Mouse (Mus musculus): ENCODE results near the gene Methig1. TPM values are rescaled to one million over a fixed set of nuclear protein-coding genes. Genes with fewer than 3 reads are reported as not detected.
"Not testable (repeated sequence)": the region's sequence is repeated elsewhere in the genome, so short reads cannot be mapped to it uniquely, and the experiment has no call there.

The Methig1 gene
- total RNA-seq, 2 experiments from 2014 or later: not detected

DNA sequence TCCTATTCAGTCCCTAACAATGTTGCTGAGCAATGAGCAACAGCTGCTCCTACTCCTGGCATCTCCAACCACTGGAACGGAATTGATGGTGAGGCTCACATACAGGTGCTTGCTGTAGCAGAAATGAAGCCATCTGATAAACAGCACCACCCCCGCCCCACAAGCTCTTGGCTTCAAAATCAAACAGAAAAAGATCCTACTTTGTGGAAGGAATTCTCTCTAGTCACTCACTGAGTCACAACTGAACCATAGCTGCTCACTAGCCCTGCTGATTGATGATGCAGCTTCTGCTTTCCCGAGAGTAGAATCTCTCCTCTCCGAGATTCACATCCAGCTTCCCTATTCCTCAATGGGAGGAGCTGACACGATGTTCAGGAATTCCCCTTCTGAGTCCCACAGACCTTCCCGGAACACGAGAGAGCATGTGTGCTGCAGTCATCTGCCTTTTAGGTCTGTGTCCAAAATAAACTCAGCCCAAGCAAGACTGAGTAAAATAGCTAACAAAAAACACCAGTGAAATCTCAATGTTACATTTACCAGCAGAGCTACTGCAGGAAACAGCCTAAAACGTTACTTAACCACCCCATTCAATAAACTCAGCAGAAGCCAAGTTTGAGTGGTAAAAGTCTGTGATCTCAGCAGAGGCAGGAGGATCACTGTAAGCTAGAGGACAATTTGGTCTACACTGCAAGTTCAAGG is 68.3 kb downstream of the Methig1 start:
- peak; percentile 21; the same call in 1 of the 2 replicates for ATAC-seq (replicated peaks; ENCODE audit: poor library complexity, severe bottlenecking)

- not testable (repeated sequence) for ATAC-seq (replicated peaks; ENCODE audit: poor library complexity, severe bottlenecking)
Measured at GRCm38 (mm10) chr15:100421758-100422197, 68.8 kb downstream of the Methig1 start, which contains the start of gene Gm5475. TSS of gene Gm5475 (plus strand) at chr15:100422147.

DNA sequence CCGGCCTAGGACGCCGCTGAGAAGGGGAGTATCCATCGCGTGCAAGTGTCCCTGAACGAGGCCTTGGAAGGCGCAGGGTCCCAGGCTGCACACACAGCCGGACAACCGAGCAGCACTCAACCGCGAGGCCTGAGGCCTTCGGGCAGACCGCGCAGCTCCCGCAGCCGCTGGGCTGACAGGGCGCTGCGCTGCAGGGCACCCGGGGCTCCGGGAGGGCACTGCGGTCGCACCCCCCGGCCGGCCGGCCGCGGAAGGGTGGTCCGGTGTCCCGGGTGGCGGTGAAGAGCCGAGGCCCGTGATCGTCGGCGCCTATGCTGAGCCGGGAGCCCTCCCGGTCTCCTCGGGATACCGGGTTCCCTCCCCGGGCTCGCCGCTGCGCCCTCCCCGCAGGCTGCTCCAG is 69.5 kb downstream of the Methig1 start:
- ATAC-seq (replicated peaks; ENCODE audit: poor library complexity, severe bottlenecking): 0 out of 2 replicates have a peak, but pooled peaks have one; percentile 8

- ATAC-seq (replicated peaks; ENCODE audit: poor library complexity, severe bottlenecking): peak; percentile 96
Measured at GRCm38 (mm10) chr15:100422899-100423860, 70.2 kb downstream of the Methig1 start.

DNA sequence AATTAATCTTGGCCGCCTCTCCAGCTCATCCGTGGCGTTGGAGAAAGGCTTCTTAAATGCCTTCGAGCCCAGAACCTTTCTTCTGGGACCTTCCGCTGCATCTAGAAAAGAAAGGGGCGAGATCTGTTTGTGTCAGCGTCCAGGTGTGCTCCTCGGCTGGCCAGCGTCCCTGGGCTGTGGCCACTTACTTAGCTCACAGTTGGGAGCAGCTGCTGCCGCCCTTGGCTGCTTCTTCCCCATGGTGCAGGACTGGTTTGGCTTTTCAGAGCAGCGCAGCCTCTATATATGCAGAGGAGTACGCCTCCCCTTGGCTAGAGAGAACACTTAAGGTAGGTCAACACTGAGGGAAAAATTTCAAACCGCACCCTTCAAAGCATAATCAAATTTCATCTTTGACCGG is 71.0 kb downstream of the Methig1 start:
- no peak for ATAC-seq (replicated peaks; ENCODE audit: poor library complexity, severe bottlenecking)

- no peak for ATAC-seq (replicated peaks; ENCODE audit: poor library complexity, severe bottlenecking)
Measured at GRCm38 (mm10) chr15:100424396-100425122, 71.6 kb downstream of the Methig1 start, which contains the start of gene Slc11a2. TSS of gene Slc11a2 (minus strand) at chr15:100425072.

- no peak for ATAC-seq (replicated peaks; ENCODE audit: poor library complexity, severe bottlenecking)
Measured at GRCm38 (mm10) chr15:100428296-100428905, 75.5 kb downstream of the Methig1 start.

- peak; percentile 30 for ATAC-seq (replicated peaks; ENCODE audit: poor library complexity, severe bottlenecking)
Measured at GRCm38 (mm10) chr15:100429959-100430565, 77.1 kb downstream of the Methig1 start.

GRCm38 (mm10) chr15:100433234-100433633 is 80.3 kb downstream of the Methig1 start:
- no peak for ATAC-seq (replicated peaks; ENCODE audit: poor library complexity, severe bottlenecking)

Other genes starting within 250 kb of the Methig1 start
- 56.7 and 75.0 TPM in 2 replicates for gene Atf1, start 125.3 kb upstream of the Methig1 start, total RNA-seq (2014; fragmentation: Nextera tagmentation)
- 62.3 and 63.0 TPM in 2 replicates for gene Atf1, start 125.3 kb upstream of the Methig1 start, total RNA-seq (2017)
- gene Tmprss12, start 72.3 kb upstream of the Methig1 start, total RNA-seq (2014; fragmentation: Nextera tagmentation): not detected in 2 replicates
- not detected in 2 replicates for gene Tmprss12, start 72.3 kb upstream of the Methig1 start, total RNA-seq (2017)
- gene Mettl7a1, start 49.0 kb upstream of the Methig1 start, total RNA-seq (2014; fragmentation: Nextera tagmentation): 24.4 and 27.4 TPM in 2 replicates
- gene Mettl7a1, start 49.0 kb upstream of the Methig1 start, total RNA-seq (2017): 50.9 and 53.6 TPM in 2 replicates
- not detected in 2 replicates for gene Mettl7a3, start 18.2 kb upstream of the Methig1 start, total RNA-seq (2014; fragmentation: Nextera tagmentation)
- gene Mettl7a3, start 18.2 kb upstream of the Methig1 start, total RNA-seq (2017): not detected in 2 replicates
- gene Mettl7a2, start 51 bp downstream of the Methig1 start, total RNA-seq (2014; fragmentation: Nextera tagmentation): not detected in 2 replicates
- not detected in 2 replicates for gene Mettl7a2, start 51 bp downstream of the Methig1 start, total RNA-seq (2017)
- gene Higd1c, start 11.4 kb downstream of the Methig1 start, total RNA-seq (2014; fragmentation: Nextera tagmentation): not detected in 2 replicates
- not detected in 2 replicates for gene Higd1c, start 11.4 kb downstream of the Methig1 start, total RNA-seq (2017)
- gene Gm5475, start 69.0 kb downstream of the Methig1 start, total RNA-seq (2014; fragmentation: Nextera tagmentation): not detected in 2 replicates
- not detected in 2 replicates for gene Gm5475, start 69.0 kb downstream of the Methig1 start, total RNA-seq (2017)
- 10.2 and 10.3 TPM in 2 replicates for gene Slc11a2, start 71.9 kb downstream of the Methig1 start, total RNA-seq (2014; fragmentation: Nextera tagmentation)
- gene Slc11a2, start 71.9 kb downstream of the Methig1 start, total RNA-seq (2017): 8.6 and 8.9 TPM in 2 replicates
- gene Letmd1, start 115.9 kb downstream of the Methig1 start, total RNA-seq (2014; fragmentation: Nextera tagmentation): 42.5 and 46.2 TPM in 2 replicates
- gene Letmd1, start 115.9 kb downstream of the Methig1 start, total RNA-seq (2017): 25.7 and 34.0 TPM in 2 replicates
- gene Csrnp2, start 142.3 kb downstream of the Methig1 start, total RNA-seq (2014; fragmentation: Nextera tagmentation): 1.1 and 2.5 TPM in 2 replicates
- 1.6 and 2.0 TPM in 2 replicates for gene Csrnp2, start 142.3 kb downstream of the Methig1 start, total RNA-seq (2017)
- gene Tfcp2, start 198.9 kb downstream of the Methig1 start, total RNA-seq (2014; fragmentation: Nextera tagmentation): 4.9 and 12.8 TPM in 2 replicates
- gene Tfcp2, start 198.9 kb downstream of the Methig1 start, total RNA-seq (2017): 8.3 and 10.0 TPM in 2 replicates
- gene Pou6f1, start 246.8 kb downstream of the Methig1 start, total RNA-seq (2014; fragmentation: Nextera tagmentation): not detected in 2 replicates
- gene Pou6f1, start 246.8 kb downstream of the Methig1 start, total RNA-seq (2017): 0.46 TPM in 1 of 2 replicates, not detected in the other